Mouse (Mus musculus) heart, postnatal 0 days (tissue): ENCODE data around the gene Grb14.

ENCODE experiments used
- CTCF ChIP-seq: IDR thresholded peaks from 2 replicates; pipeline ENCODE4 v1.5.1; 2016; ENCODE audit warnings: antibody characterized with exemption, control low read depth, low read depth
- EP300 ChIP-seq: IDR thresholded peaks from 2 replicates; pipeline ENCODE4 v1.6.1; 2016; ENCODE audit warnings: antibody characterized with exemption, low read depth

DNA sequence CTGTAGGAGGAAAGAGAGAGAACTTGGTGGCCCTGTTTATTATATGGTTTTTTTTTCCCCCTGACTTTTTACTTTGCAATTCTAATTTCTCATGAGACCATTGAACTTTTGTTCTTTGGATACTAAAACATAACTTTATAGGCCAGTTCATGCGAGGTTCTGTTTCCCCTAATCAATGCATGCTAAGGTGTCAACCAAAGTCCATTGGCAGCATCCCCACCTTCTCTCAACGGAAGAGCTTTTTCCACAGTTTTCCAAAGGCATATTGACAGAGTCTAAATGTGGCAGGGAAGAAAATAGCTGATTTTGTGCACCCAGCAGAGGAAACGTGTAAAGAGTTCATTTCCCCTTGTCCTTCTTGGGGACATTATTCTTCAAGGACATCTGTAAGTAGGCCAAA lies 10.2 kb downstream of the Grb14 start:
- no peak for TF ChIP-seq CTCF
- TF ChIP-seq EP300: no peak
